Mouse (Mus musculus): ENCODE measurements around the gene Cadm1.

DNA sequence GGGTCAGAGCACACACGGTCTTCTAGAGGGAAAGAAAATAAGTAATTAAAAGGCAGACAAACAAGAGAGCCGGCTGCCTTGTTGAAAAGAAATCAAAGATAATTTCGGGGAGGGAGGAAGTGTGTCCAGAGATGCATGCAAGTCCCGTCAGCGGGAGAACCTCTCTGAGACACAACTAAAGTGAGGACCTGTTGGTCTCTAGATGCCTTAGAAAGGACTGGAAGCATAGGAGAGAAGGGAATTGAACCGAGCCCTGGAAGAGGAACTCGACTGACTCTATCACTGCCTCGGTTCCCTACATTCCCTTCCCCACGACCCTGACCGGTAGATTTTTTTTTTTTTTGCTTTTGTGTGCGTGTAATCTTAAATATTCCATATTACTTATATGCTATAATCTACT, 791 bp upstream of the Cadm1 start:
- no peak for TF ChIP-seq EP300 (IDR thresholded peaks at IDR 0.05; ENCODE audit: low read depth)
- TF ChIP-seq CTCF (IDR thresholded peaks at IDR 0.05; ENCODE audit: low read depth), result no peak
